Mouse (Mus musculus) gastrocnemius, postnatal 36 days (tissue): ENCODE measurements around the gene Tmem218. TPM values are rescaled to one million over a fixed set of nuclear protein-coding genes. Genes with fewer than 3 reads are reported as not detected.
A peak's percentile ranks its signal among the peaks of the same experiment; 100 is the strongest.

Source experiments
- DNase-seq, 2 experiments: peaks; one replicate each; pipeline ENCODE4 v3.0.0; 2022
- intact Hi-C: fragments of 180-260 bp; cut with DNase I; formaldehyde crosslinking; loops from one replicate; pipeline ENCODE4 v1.15.1; 2025
- long read RNA-seq, 2 experiments: library from polyadenylated mRNA; stranded (forward); transcript quantifications; one replicate each; pipeline ENCODE4 v2.0.0; 2021
- total RNA-seq, 2 experiments: library from RNA; stranded (reverse); gene quantifications; 2 replicates each; pipeline ENCODE4 v1.2.3; 2021

The Tmem218 gene
- total RNA-seq, result 1 to 10 TPM; 2.0 to 2.5 TPM
- long read RNA-seq, experiment 1, partial matches to known transcripts, result 0 of 9 reads
- long read RNA-seq, experiment 1, other reads (novel, unspliced or antisense), result 7 of 9 reads
- long read RNA-seq, experiment 2, transcript Tmem218-201 (4 exons, 2,619 nt), result major isoform, 8 of 15 reads
- long read RNA-seq, experiment 2, partial matches to known transcripts, result 0 of 15 reads
- long read RNA-seq, experiment 2, other reads (novel, unspliced or antisense), result 7 of 15 reads

DNA sequence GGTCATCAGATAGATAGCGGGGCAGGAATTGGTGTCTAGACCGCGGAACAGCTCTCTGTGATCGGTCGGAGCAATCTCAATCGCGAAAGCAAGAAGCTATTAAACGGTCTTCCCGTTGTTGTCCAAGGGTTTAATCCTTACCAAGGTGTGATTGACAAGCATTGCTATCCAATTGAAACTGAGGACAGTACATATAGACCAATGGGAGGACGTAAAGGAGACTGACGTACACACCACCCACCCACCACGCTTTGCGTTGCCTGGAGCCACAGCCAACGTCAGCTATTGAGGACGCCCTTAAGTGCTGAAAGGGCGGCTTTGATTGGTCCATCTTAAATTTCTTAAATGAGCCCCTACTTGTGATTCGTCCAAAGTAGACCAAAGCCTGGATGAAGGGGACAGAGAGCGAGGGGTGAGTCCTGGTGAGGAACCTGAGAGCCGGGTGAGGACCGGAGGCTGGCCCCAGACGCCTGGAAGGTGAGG lies at the start of gene Tmem218:
Tmem218 (plus strand) TSS at position 295 of the 483 bp plus-strand sequence.
- intact Hi-C loops, result no loop called here
- DNase-seq, result peak; percentile 69 to 86

DNA sequence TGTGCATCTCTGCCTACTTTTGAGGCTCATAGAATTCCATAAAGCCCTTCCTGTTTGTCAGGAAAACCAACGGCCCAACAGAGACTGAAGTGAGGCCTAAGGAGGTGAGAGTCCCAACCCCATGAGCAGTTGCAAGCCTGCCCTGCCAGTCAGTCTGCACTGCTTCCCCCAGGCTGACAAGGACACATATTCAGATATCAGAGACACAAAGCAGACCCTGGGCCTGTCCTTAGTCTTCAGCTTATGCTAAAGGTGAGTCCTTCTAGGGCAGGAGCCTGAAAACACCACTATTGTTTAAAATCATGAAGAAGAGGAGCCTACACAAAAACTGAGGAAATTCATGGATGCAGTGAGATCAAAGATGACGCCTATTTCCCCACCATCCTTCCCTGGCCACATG lies 47.3 kb upstream of the Tmem218 start:
- DNase-seq, result no peak
- intact Hi-C loops, result no loop called here

DNA sequence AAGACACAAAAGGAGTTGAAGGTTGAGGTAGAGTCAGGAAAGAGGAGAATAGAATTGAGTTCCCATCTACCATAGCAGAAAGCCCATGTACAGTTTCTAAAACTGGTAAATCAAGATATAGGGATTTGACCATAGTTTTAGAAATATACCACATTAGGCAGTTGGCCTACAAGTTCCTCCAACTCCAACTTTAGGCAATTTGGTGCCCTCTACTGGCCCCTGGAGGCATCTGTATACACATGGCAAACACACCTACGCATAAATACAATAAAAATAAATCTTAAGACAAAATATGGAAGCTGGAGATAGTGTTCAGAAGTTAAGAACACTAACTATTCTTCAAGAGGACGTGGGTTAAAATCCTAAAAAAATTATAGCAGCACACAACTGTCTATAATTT lies 41.1 kb upstream of the Tmem218 start:
- intact Hi-C loops, result no loop called here
- no peak for DNase-seq

DNA sequence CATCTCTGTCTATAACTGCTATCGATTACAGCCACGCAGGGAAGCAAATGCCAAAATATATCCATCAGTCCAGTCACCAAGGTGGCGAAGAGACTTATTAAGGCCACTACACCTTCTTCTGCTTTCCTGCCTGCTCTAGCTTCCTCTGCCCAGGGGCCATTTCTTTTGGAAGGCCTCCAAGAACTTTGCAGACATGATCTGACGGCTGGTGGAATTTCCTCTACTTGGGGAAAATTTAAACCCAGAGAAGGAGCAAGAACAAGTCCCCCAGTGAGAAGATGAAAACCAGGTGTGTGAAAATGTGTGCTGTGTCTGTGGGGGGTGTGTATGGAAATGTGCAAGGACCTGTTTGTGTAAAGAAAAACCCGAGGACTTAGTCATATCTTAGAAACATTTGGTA lies 34.6 kb upstream of the Tmem218 start:
- intact Hi-C loops, result no loop called here
- no peak for DNase-seq

DNA sequence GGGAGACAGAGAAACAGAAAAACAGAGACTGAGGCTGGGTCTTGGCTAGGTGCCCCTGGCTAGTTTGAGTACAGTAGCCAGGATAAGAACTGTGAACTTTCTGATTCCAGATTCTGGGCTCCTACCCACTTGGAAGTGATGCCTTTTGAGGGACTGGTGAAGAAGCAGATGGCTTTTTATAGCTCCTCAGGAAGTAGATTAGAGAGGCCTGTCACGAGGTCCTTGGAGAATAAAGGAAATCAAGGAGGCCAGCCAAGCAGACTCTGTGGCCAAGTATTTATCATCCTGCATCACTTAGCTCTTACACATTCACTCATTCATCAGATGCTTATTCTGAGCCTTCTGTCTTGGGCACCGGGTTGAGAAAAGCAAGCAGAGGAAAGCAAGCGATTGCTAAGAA lies 32.0 kb upstream of the Tmem218 start:
- intact Hi-C loops, result loop anchor here (1.0 to 5.0 kb wide), 2 partner anchors 54 to 151 kb away; no protein-coding TSS in a partner anchor
- DNase-seq, result no peak

DNA sequence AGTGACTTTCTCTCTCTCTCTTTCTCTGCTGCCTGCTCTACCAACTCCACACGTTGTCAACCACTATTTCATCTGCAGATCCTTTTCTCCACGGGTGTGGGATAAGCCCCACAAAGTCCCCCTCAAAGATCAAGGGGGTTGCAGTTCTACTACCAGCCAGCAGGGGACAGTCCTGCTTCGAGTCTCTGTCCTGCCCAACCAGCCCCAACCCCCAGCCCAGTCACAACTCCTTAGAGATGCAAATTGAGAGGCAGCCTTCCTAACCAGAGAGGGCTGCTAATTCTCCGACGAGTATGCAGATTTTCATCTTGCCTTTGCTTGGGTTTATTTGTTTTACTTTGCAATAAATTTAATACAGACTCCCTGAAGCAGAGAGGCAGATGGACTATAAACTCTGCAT lies 30.9 kb upstream of the Tmem218 start:
- peak; percentile 30 to 32 for DNase-seq

DNA sequence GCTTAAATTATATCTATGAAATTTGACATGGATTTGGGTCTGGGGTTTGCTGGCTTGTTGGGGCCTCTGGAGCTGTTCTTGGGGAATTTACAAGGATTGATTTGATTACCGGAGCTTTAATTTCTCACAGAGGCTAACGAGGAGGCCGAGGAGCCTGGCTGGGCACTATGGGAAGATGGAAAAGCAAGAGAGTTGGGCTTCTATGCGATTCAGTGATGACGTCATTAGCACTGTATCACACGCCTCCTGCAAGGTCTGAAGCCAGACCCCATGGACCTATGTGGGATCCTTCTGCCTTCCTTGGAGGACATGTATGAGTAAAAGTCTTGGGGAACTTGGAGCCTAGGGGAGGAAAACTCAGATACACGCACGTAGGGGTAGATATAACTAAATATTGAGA lies 30.5 kb upstream of the Tmem218 start:
- no peak for DNase-seq
- intact Hi-C loops, result loop anchor here (5.0 kb wide), 1 partner anchor 150 kb away; no protein-coding TSS in a partner anchor

More for the DNA sequence above, 30.9 kb upstream of the Tmem218 start:
- intact Hi-C loops, result loop anchor here (5.0 kb wide), 1 partner anchor 150 kb away; no protein-coding TSS in a partner anchor

DNA sequence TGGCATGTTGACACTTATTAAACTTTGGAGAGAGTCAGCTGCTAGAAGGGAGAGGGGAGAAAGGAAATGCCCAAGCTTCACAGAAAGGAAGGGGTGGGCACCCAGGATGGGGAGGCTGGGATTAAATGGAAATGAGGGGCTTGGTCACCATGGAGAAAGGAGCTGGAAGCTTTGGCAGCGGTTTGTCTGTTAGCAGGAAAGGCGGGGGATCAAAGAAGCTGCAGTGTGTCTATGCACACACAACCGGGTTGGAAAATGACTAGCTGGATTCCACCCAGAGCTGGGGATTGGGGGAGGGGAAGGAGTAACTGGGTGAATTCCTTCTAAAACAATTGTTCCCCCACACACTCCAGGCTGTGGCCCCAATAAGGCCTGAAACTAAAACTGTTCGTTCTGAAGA lies 29.1 kb upstream of the Tmem218 start:
- intact Hi-C loops, result loop anchor here (5.0 kb wide), 1 partner anchor 148 kb away; no protein-coding TSS in a partner anchor
- DNase-seq, result no peak

DNA sequence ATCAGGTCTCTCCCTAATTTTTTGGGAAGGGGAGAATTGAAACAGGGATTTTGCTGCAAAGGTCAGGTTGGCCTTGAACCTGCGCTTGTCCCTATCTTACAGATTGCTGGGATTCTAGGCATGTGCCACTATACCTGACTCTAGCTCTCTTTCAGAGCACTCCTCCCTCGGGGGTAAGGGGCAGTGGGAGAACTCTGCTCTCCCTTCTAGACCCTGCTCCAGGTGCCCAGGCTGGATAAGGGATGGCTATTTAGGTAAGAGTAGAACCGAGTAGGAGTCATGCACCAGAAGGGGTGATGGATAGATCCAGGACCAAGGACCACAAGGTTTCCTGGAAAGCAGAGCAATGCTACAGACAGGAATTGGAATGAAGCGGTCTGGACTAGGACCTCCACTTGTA lies 28.4 kb upstream of the Tmem218 start:
- intact Hi-C loops, result loop anchor here (5.0 kb wide), 1 partner anchor 148 kb away; no protein-coding TSS in a partner anchor
- no peak for DNase-seq

DNA sequence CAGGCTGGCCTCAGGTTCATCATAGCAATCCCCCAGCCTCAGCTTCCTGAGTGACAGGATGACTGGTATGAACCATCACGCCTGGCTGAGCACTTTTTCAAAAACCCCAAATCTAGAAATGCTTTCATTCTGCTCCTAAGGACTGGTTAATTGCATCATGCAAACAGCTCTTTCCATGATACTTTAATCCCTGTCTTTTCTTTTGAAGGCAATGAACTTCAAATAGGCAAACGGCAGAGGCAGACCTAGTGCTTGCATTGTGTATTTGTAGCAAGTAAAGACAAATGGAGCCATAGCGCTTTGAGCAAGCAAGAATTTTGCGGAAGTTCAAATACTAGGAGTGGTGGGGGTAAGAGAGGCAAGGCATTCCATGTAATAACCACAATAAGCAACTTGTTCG lies 26.4 kb upstream of the Tmem218 start:
- intact Hi-C loops, result no loop called here
- no peak for DNase-seq

DNA sequence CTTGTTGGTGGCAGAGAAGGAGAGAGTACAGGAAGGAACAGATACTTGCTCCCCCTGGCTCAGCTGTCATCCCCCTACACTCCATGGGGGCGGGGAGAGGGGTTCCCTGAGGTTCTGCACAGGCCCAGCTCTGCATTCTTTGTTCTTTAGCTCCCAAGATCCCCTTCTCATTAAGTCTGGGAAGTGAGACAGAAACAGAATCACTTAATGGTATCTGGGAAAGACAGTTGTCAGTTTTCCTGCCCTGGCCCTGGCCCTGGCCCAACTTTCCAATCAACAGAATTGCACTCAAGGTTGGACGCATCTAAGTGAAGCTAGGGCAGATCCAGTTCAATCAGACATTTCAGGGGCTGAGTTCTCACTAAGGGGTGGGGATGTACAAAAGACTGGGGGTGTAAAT lies 24.8 kb upstream of the Tmem218 start:
- intact Hi-C loops, result no loop called here
- no peak for DNase-seq

DNA sequence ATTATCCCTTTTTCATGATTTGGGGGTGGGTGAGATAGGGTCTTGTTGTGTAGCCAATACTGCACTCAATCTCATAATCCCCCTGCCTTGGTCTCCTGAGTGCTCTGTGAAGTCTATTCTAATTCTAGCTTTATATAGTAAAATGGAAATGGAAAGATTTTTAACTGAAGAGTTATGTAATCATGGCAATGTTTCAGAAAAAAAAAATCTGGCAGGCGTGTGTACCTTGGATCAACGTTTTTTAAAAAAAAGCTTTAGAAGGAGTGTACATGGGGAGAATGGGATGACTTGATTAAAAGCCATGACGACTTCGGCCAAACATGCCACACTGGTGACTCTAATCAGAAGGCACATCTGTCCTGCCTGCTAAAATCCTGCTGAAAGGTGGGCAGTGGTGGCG lies 20.6 kb upstream of the Tmem218 start:
- DNase-seq, result no peak
- intact Hi-C loops, result no loop called here

DNA sequence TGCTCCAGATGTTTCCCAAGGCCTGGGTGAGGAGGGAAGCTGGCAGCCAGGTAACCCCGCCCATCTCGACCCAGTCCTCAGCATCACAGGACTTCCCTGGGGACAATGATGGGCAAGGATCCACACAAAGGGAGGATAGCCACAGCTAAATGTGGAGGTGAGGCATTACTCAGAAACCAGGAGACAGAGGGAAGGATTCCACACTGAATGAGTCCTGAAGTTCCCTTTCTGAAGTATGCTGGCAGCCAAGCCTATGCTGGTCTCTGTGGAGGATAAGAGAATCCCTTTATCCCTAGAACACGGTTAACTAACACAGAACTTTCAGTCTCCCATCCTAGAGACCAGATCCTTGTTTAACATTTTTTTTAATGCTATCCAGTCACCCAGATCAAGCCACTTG lies 20.0 kb upstream of the Tmem218 start:
- DNase-seq, result no peak
- intact Hi-C loops, result no loop called here

DNA sequence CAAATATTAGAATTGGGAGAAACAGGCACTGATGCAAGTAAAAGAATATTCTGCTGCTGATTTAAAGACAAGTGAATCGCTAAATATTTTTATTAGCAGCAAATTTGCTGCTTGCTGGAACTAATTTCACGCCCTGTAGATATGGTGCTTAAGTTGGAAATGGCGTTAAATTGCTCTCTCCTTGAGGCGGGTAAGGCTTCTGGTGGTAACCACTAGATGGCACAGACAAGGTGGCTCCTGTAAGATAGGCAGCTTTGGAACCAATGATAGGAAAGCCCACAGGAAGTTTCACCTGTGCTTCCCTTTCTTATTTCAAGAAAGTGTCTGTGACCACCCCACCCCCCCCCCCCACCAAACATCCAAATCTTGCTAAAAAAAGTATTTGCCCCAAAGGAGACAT lies 11.0 kb upstream of the Tmem218 start:
- no peak for DNase-seq
- intact Hi-C loops, result no loop called here

DNA sequence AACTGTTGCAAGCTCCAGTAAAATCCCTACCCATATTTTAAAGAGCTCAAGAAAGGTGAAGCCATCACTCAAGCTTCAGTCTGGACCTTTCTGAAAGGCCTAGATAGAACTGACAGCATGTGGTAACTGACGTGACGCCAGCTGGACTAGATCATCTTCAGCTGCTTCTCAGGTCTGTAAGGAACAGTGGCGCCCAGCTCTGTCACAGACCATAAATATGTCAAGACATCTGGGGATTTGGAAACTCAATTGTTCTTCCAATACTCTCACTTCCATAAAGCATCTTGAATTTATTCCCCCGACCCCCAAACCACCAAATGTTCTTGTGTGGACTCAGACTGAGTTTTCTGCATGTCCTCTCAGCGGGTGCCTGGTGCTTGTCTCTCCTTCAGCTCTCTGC lies 7.6 kb upstream of the Tmem218 start:
- intact Hi-C loops, result no loop called here

DNA sequence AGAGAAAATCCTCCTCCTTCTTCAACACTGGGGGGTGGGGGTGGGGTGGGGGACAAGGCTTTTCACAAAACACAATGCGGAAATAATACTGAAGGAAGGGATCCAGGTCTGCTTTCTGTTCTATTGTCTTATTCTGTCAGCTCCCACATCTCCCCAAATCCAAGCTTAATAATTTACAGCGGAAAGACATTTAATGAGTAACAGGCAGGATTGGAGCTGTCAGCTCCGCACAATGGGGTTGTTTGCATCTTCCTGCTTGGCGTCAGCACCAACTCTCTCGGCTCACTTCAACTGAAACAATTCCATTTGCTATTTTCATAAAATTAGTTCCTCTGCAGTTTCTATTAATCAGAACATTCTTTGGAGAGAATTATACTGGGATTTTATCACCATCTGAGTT lies 4.1 kb upstream of the Tmem218 start:
- no peak for DNase-seq
- intact Hi-C loops, result no loop called here

More for the DNA sequence above, 7.6 kb upstream of the Tmem218 start:
- no peak for DNase-seq

DNA sequence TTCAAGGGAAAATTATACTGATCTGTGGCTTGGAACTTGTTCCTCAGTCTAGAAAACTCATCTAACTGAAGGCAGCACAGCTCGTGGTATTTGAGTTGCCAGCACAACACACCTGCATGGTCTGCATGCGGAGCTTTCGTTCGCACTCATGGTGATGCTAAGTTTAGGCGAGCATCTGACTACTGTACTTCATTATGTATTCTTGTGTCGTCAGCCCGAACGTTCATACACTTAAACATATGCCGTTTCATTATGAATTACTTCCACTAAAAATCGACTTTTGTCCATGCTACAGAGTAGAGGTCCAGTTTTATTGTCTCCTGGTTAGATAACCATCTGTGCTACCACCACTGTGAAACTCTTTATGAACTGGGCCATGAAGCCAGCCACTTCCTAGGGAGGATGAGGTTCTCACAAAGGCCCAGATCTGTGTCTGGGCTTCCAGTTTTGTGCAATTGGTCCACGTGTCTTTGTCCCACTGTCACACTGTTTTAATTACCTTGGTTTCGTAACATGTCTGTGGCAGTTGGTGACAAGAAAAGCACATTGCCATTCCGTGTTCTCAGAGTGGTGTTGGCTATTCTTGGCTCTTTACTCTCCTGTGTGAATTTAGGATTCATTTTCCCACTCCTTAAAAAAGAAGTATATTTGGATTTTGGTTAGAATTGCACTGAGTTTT lies 5.2 kb downstream of the Tmem218 start:
- intact Hi-C loops, result no loop called here

DNA sequence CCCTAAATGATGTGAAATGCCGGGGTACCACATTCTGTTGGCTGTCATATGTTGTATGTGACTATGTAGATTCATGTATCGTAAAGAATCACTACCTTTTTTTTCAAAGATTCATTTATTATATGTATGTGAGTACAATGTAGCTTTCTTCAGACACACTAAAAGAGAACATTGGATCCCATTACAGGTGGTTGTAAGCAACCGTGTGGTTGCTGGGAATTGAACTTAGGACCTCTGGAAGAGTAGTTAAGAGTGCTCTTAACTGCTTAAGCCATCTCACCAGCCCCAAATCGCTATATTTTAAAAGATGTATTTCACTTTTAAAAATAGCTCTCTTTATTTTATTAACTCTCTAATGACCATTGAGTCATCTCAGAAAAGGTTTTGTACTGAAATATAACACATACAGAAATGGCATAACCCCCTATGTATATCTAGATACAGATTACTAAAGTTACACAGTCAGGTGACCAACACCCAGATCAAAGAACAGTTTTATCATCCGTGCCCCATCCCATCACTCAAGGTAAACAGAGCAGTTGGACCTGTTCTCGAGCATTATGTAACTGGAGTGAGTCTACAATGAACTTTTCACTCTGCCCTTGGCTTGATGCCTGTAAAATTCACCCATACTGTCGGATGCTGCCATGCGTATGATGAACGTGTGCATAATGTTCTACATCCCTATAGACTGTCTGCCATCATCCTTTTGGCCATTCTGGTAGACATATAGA lies 6.5 kb downstream of the Tmem218 start:
- no peak for DNase-seq
- intact Hi-C loops, result no loop called here

More for the DNA sequence above, 5.2 kb downstream of the Tmem218 start:
- DNase-seq, result no peak

DNA sequence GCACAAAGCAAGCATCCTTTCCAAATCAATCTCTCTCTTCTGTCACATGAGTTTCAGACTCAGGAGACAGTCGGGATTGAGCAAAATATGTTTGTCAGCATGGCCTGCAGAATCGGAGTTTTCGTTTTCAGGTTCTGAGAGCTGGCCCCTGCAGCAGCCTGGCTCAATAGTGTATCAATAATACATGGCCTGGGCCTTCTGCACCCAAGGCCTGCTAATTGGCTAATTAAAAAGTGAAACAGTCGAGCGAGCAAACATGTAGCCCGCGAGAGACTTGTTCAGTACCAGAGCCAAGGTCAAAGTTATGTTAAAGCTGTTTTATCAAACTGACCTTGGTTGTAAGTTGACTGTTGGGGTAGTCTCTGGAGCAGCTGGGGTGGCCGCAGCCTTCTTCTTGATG lies 12.7 kb downstream of the Tmem218 start:
- no peak for DNase-seq
- intact Hi-C loops, result no loop called here

DNA sequence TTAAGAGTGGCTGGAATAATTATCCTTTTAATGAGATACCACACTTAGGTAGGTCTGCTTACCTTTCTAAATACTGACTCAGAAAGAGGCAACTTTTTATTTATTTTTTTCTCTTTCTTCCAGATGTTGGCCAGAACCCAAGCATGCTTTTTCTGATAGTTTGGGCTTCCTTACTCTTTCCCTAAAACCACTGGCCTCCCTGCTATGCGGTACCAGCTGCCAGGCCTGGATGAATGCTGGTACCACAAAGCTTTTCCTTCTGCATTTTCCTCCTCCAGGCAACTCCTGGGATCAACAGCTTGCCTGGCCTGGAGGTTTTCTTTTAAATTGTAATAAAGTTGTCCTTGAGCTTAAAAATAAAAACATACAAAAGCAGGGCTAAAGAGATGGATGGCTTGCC lies 17.6 kb downstream of the Tmem218 start:
- intact Hi-C loops, result no loop called here
- no peak for DNase-seq

DNA sequence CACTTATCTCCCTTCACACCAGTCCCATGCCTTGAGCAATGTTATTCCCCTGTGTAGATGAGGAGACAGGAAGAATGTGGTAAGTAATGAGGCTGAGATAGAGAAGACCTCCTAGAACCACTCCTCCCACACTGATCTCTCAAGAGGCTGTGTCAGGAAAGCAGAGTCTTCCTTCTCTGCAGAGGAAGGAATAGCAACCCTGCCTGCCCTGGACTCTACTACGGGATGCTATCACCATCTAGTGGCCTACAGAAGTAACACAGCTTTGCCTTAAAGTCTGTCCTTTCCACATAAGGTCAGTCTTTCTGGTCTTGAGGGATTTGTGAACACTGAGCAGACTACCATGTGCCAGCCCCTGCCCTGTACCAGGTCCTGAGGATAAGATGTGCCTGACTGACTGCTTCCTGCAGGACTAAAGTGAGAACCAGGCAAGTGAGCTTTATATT lies 21.9 kb downstream of the Tmem218 start:
- peak in 1 of 2 experiments; percentile 36 for DNase-seq
- intact Hi-C loops, result loop anchor here (1.0 to 2.0 kb wide), 3 partner anchors 54 to 335 kb away; no protein-coding TSS in a partner anchor
